Mouse (Mus musculus): ENCODE measurements around the gene RPS10-NUDT3.

Gene RPS10-NUDT3

DNA sequence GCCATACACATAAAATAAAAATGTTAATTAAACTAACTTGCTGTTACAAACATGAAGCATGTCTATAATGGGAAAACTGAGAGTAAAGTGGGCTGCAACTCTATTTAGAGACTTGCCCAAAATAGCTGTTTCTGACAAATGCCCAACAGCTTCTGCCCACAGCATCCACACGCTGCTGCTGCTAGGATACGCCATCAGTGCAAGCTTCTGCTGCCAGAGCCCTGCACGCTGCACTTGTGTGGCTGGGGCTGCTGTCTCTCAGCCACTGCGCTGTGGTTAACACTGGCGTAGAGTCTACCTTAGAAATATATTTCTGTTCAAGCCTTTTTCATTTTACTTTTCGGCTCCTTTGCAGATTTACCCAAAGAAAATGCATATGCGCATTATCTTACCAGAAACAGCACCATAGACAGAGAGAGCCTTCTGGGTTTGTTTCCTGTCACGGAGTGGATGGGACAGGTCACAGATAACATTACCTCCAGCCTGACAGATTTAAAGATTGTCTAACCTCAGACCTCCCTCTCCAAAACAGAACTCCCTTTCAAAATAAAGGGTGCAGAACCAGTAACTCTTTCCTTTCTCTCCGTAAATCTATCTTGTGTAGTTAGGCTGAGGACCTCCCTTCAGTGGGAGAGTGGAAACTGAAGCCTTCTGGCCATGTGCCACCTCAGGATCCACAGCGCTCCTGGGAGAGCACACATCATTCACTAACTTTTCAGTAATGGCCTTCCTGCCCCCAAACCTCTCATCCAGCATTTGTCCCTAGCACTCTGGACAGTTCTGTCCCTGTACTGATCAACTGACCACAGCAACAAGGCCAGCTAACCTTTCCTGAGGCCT lies 24.1 kb downstream of the RPS10-NUDT3 start:
- DNase-seq (ENCODE audit: low spot score), result no peak

DNA sequence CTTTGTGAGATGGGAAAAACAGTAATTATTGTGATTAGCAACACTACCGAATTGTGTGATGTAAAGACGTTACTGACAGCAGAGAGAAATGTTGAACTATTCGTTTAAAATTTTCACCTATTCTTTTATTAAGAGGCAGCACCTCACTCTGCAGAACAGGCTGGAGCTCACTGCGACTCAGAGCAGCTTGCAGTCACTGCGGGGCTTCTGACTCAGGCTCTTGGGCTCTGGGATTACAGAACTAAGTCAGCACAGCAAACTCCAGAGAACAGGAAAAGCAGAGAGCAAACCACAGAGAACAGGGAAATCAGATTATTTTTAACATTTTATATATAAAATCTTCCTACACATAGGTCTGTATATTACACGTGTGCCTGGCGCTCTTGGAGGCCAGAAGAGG lies 25.4 kb downstream of the RPS10-NUDT3 start:
- no peak for DNase-seq (ENCODE audit: low spot score)

DNA sequence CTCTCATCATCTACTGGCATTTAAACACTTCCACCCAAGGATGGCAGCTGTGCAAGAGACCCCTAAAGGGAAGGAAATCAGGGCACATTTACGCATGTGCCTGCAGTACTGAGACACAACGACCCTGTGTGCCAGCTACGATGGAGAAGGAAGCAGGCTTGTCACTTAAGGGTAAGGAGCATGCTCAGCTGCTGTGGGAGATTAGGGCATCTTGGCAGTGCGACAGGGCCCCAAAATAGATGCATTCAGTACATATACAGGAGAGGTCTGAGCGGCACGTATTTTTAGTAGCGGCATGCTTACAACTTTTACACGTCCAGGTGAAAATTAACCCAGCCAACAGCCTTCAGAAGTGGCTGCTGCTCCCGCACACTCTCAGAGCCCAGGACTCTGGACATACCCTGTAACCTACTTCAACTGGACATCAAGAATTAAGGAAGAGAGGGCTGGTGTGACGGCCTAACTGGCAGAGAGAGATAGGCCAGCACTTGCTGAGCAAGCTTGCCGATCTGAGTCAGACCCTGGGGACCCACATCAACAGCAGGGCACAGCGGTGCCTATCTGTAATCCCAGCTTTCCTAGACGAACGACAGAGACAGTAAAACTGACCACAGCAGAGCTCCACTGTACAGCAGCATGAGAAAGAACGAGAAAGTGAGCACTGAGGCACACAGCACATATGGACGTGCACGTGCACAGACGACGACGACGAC lies 31.3 kb downstream of the RPS10-NUDT3 start:
- DNase-seq (ENCODE audit: low spot score), result no peak

DNA sequence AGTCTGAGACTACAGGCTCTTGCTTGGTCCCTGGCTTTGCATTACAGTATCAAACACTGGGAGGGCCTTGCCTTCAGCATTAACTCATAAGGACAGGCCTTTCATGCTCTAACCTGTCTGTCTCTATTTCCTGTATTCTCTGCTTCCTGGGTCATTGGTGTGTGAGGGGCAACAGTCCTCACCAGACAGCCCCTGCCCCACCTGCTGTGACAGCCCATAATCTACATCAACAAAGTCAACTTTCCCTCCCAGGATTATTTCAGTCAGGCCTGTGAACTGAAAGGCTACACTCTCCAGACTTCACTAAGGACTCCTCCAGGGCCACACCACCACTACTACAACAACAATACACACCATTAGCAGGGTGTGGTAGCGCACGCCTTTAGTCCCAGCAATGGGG lies 32.0 kb downstream of the RPS10-NUDT3 start:
- no peak for DNase-seq (ENCODE audit: low spot score)

DNA sequence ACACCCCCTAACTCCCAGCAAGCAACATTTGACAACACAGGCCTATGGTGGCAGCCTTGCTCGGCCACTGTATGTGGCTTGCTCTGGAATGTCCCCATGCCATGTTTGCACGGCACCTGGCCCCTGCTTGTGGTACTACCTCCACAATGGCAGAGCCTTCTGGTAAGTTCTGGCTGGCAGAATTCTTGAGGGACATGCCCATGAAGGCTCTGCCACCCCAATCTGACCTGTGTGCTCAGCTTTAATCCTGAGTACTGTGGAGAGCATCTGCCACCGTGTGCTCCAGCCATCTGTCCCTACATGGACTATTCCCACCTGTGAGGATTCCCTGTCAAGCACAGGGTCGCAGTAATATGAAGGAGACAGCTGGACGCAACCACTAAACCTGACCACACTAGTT lies 34.2 kb downstream of the RPS10-NUDT3 start:
- DNase-seq (ENCODE audit: low spot score), result no peak

DNA sequence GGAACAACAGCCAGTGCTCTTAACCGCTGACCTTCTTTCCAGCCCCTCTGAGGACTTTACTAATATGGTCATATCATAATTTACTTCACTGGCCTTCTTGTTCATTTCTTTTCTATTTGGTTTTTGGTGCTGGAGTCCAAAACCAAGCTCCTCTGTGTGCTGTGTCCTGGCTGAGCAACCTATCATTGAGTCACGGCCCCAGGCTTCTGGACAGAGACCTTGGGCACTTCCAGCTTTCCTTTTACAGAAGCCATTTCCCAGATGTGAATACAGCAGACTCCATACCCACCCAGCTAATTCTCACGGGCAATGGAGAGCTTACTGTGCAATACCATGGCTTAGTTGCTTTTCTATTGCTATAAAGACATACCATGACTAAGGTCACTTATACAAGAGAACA lies 34.7 kb downstream of the RPS10-NUDT3 start:
- DNase-seq (ENCODE audit: low spot score), result no peak

DNA sequence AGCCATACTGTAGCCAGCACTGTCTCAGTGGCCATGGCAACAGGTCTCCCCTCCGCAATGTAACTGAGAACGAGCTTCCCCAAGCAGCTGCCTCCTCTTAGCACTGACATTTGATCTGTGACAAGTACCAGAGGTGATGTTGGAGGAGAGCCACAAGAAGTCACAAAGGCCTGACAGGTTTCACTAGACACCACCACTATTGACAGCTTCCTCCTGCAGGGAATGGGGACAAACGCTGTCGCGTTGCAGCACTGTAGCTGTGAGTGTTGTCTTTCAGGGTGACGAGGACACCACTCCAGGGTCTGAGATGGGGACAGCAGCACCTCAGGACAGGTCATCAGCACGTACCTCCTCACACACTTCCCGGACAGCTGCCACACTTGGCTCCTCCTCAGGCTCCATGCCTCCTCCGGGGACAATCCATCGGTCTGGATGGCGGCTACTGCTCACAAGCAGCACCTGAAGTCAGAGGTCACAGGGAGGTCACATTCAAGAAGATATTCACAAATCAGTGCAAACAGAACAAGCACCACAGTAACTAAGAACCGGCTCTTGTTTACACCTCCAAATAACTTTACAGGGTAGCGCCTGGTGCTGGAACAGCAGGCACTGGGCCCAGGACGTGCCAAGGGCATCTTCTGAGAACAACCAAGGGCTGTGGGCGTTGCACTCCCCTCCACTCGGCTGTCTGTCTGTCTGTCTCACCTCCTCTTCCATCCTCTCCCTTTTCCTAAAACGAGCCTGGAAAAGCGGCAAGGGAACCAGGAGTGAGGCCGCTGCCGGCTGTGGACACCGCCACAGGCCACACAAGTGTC lies 38.4 kb downstream of the RPS10-NUDT3 start:
- DNase-seq (ENCODE audit: low spot score), result no peak

DNA sequence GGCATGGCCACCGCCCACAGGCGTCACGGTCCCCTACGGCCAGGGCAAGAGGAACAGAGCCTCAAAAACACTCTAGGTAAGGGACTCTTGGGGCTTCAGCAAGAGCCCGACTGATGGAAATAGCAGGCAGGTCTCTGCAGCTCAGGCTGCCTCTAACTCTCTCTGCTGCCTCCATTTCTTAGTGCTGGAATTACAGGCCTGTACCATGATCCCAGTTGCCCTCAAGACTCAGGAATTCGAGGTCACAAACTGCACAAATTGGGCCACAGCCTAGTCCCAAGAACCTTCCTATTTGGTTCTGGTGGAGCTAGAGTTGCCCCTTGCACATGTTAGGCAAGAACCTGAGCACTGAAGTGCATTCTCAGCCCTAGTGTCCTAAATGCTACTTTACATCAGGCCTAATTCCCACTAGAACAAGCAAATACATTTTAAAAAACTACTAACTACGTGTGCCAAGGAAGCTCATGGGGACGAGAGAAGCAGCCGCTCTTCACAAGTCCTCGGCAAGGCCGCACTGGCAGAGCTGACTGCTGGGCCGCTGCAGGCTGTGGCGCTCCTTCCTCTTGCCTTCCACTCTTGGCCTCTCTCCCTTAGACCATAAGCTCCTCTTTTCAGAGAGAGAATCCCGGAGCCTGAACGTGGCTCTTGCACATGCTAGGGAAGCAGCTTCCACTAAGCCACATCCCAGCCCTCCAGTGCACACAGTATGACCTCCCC lies 39.2 kb downstream of the RPS10-NUDT3 start:
- DNase-seq (ENCODE audit: low spot score), result no peak

DNA sequence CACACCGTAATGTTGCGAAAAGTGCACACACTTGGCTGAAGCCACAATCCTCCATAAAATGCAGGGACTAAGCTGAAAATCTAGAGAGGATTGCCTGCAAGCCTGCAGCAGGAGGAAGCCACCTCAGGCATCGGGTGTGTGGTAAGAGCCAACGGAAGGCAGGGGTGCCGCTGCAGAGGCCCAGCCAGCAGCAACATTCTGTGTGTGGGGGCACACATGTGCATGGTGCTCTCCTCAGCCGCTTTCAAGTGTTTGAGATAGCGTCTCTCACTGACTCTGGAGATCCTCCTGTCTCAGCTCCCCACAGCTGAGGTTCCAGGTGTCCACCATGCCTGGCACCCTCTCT lies 42.5 kb downstream of the RPS10-NUDT3 start:
- no peak for DNase-seq (ENCODE audit: low spot score)

DNA sequence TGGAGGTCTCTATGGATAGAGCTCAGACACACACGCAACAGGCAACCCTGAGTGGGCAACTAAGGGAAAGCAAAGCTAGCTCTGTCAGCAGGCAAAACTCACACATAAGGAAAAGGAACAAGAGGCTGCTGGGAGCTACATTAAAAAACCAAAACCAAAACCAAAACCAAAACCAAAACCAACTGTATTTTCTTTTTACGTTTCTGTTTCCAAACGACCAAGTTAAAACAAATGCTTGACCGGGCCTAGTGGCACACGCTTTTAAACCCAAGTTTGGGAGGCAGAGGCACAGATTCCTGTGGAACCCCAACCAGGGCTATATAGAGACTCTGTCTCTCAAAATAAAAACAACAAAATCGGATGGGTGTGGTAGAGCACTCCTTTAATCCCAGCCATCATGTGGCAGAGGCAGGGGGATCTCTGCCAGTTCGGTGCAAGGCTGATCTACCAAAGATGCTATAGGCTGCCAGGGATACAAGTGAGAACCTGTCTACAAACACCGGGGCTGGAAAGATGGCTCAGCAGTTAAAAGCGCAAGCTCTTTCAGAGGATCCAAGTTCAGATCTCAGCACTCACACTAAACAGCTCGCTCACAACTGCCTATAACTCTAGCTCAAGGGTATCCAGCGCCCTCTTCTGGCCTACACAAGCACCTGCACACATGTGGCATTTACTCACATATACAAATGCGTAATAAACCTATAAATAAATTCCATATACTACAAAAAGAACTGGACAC lies 43.0 kb downstream of the RPS10-NUDT3 start:
- DNase-seq (ENCODE audit: low spot score), result no peak

DNA sequence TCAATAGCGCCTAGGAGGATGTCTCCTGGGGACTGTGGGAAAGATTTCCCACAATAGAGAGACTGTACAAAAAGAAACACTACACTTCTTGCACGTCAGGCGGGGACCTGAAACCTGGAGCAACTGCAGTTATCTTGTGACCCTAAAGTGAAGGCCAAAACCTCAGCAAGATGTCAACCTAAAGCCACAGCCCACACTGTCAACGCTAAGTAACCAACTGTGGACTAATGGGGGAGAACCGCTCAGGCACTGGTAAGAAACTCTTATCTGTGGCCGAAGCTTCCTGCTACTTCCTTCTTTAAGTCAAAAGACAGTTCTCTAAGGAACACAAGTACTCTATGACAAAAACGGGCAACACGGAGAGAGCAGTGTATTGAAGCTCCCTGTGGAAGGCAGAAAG lies 46.8 kb downstream of the RPS10-NUDT3 start:
- no peak for DNase-seq (ENCODE audit: low spot score)

DNA sequence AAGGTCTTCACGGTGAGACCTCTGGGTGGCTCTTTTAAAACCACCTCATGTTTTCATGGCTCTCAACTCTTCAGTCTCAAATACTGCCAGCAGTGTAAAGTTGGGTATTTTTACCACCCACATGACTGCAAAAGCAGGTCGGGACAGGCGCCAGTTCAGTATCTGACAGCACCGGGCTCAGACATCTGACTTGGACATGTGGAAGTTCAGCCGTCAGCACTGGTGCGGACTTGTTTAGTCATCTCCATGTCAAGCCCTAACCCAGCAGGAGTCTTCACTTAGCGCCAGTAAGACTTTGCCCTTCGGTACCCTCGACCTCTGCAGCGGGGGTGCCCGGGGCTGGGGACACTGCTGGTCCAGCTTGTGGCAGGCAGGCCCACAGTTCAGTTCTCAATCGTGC lies 47.8 kb downstream of the RPS10-NUDT3 start:
- DNase-seq (ENCODE audit: low spot score), result no peak

DNA sequence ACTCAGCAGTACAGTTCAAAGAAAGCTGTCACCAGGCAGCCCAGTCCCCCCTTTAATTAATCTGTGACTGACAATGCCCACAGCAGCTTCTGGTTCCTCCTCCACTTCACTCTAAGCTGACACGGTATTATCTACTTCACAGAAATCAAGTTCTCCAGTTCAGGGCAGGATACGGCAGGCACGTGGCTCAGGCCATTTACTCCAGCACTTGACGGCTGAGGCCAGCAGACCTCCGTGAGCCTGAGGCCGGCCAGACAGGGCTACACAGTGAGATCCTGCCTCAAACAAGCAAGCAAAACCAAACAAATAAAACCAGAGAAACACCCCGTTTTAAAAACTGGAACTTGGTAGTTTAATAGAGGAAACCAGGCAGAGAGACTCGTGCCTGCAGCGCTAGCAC lies 48.4 kb downstream of the RPS10-NUDT3 start:
- DNase-seq (ENCODE audit: low spot score), result no peak

DNA sequence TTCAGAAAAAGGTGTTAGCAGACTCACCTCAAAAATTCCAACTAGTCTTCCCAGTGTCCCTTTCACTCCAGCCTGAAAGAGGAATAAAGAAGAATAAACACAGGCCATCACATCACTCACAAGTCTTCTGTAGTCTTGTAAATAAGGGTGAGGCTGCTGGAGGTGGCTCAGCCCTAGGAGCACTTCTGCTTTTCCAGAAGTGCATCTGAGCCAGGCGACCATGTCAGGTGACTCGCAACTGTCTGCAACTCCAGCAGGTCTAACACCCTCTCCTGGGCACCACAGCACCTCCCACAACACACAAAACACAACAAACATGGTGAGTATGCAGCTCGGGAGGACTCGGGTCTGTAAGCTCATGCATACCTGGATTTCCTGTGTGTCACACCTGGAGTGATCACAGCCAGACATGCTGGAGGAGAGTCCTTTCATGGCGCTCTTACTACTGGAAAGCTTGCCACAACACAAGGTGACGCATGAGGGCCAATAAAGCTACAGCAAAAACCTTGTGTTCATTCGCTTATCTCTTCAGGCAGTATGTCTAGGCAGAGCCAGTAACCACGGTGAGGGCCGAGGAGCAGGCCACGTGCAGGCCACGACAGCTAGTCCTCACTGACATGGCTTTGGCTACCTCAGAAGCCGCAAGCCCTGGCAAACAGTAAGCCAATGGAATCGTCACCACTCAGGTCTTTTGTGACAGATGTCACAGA lies 51.7 kb downstream of the RPS10-NUDT3 start:
- DNase-seq (ENCODE audit: low spot score), result no peak

DNA sequence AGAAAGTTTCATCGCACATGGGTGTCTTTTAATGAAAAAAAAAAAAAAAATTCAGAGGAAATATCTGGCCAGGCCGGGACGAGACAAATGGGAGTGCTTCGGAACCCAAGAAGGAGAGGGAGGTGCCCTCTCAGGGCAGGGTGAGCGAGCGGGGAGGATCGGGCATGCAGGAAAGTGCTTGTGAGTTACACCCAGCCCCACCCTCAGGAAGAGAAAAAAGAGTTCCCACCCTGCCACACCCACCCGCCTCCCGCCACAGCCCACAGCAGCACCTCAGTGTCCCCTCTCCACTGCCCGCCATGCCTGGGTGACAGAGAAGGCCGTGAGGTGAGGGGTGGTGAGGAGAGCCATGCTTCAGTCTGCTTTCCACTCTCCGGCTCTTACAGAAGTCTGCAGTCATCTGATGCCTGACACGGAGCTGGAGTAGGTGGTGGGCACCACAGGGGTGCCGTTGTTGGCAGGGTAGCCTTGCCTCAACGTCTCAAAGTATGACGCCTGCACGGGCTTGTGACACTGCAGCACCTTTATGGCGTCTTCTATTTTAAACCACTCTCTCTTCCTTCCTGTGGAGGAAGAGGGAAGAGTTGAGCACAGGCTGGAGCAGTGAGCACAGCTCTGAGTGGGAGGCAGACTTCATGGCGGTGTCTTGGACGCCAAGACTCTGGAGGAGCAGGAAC lies 54.5 kb downstream of the RPS10-NUDT3 start:
- DNase-seq (ENCODE audit: low spot score), result no peak

DNA sequence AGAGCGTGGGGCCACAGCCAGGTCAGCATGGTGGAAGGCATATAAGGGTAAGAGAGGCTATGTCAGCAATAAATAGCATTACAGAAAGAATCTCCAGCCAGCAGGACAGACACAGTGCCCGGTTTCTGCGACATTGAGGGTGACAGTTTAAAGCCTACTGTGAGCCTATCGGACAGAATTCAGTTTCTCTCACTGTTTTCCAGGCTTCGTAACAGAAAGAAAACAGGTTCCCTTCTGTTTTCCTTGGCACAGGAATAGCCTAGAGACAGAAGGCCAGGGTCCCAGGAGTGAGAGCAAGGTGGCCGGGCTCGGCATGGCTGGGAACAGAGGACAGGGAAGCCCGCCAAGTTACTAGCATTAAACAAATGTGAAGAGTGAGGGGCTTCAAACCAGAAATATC lies 55.2 kb downstream of the RPS10-NUDT3 start:
- DNase-seq (ENCODE audit: low spot score), result no peak

DNA sequence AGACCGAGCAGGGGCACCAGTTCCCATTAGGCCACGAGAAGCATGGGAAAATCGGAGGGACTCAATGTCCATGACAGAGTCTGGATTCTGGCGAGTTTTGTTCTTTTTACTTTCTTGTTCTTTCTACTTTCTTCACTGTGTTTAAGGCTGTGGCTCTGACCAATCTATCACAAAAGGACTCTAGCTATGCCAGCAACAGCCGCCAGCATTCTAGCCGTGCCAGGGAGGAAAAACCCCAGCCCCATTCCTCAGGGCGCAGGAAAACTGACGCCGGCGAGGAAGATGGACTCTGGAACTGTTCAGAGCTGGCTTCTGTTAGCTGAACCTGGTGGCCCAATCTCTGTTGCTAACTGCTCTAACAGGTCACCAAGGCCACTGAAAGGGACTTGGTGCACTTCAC lies 56.5 kb downstream of the RPS10-NUDT3 start:
- no peak for DNase-seq (ENCODE audit: low spot score)

DNA sequence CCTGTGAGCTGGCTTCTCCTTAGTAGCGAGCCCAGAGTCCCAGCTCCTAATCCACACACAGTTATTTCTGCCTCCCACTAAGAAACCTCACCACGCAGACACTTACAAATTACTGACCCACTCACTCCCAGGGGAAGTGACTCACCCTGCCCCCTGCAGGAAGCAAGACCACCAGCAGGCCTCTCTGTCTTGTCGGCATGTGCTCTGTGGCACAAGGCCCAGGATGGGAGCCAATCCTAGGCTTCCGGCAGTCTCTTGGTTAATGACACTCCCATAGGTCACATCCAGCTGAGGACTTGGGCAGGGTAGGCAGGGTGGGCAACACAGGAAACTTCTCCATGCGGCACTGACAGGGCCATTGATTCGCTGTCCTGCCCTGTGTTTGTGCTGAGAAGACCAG lies 57.6 kb downstream of the RPS10-NUDT3 start:
- no peak for DNase-seq (ENCODE audit: low spot score)

DNA sequence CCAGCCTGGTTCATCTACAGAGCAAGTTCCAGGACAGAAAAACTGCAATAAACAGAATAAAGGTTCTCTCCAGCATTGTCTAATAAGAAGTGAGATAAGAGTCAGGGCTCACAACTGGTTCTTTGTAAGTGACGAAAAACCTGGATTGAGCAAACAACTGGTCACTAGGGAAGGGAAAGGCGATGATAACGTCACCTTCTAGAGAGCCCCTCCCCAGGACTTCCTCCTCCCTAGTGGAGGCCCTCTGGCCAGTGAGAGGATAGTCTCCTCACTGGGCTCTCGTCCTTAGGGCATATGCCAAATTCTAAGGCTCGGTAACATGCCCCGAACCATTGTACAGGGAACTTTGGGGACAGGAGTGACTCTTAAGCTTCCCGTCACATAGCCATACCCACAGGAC lies 59.0 kb downstream of the RPS10-NUDT3 start:
- no peak for DNase-seq (ENCODE audit: low spot score)

DNA sequence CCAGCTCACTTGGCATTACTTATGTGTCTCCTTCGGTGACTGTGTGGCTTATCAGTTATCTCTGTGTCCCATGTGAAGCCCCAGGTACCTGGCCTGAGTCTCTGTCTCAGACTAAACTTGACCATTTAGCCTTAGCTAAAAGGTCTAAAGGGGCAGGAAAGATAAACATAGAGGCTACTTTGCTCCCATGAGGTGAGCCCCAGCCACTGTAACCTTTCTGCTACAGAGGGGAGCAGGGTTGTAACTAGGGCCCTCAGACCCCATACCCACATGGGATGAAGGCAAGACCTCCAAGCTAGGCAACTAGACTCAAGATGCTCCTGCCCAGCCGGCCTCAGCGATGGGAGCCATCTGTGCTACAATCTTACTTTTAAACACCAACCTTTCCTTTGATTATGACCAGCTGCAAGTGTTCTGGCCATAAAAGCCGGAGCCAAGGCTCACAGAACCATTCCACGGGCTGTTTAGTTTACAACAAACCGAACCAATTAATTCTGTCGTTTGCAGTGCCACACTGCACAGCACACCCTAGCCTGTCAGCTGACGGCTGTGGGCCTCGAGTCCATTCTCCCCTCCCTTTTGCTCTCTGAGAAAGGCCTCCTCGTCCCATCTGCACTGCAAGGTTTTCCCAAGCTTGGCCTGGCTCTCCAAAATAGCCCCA lies 59.8 kb downstream of the RPS10-NUDT3 start:
- no peak for DNase-seq (ENCODE audit: low spot score)

Data from urinary bladder, postnatal 10 days (tissue).